Mouse (Mus musculus) adrenal gland, postnatal 4 days (tissue): Measurements from ENCODE around the gene Zfp784. TPM values are rescaled to one million over a fixed set of nuclear protein-coding genes. Genes with fewer than 3 reads are reported as not detected.
A peak's percentile ranks its signal among the peaks of the same experiment; 100 is the strongest.

ENCODE experiments used
- DNase-seq, 2 experiments: peaks; one replicate each; pipeline ENCODE4 v3.0.0; 2021 to 2022; ENCODE audit warnings: low spot score in 2 of 2, mixed read lengths in 2 of 2
- total RNA-seq, 2 experiments: library from RNA; stranded (reverse); gene quantifications; 2 replicates each; pipeline ENCODE4 v1.2.3; 2021

The Zfp784 gene
- total RNA-seq, 2 experiments from 2014 or later, result 7.0 to 7.1 TPM

DNA sequence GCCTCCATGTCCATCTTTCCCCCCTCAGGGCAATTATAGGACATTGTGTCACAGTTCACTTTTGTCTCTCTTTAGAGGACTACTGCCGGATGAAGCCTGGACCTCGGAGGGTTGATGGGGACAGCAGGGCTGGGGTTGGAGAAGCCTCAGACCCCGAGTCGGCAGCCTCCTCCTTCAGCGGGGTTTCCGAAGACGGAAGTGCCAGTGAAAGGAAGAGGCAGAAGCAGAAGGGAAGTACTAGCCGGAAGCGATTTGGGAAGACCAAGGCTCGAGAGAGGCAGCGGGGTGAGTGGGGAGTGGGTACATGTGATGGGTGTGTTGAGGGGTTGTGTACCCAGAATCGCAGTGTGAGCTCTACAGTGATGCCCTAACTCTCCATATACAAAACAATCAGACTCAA, 21.2 kb upstream of the Zfp784 start:
- no peak for DNase-seq

DNA sequence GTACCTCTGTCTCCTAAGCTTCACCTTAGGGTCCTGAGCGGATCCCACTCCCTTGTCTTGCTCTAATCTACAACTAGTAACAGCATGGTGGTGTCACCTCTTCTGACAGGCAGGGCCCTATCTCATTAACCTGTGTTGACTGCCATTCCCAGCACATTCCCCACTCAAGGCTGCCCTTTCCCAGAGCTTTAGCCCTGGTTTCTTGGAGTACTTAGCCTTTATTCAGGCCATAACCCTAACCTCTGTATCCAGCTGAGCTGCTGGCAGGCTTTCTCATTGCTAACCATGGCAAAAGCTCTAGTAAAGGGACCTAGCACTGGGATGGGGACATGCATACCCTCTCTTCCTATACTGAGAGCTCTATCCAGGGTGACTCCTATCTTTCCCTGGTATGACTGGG, 20.4 kb upstream of the Zfp784 start:
- DNase-seq, result no peak

DNA sequence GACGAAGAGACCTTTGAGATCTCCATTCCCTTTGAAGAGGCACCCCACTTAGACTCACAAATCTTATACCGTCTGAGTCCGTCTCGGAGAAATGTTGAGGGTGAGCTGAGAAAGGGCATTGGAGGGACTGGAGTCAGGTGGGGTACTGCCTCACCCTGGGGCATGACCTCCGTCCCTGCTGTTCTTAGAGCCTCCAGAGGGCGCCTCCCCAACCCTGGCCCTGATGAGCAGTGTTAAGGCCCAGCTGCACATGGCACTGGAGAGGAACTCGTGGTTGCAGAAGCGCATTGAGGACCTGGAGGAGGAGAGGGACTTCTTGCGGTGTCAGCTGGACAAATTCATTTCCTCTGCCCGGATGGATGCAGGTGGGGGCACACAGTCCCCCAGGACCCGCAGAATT, 19.6 kb upstream of the Zfp784 start:
- no peak for DNase-seq

DNA sequence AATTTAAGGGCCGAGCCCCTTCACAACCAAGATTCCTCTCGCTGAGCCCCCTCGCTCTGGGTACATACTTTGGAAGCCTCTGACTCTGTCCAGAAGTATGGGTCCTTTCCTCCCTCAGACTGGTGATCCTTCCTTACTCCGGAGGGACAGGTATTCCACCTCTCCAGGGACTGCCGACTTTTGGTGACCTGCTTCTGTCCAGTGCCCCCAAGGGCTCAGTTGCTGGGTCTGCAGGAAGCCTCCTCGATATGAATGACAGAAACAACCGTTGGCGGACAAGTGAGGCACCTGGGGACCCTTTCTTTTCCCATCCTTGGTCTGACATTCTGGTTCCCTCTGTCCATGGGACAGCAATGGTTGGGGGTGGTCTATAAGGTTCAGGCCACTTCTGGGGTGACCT, 19.1 kb upstream of the Zfp784 start:
- no peak for DNase-seq

DNA sequence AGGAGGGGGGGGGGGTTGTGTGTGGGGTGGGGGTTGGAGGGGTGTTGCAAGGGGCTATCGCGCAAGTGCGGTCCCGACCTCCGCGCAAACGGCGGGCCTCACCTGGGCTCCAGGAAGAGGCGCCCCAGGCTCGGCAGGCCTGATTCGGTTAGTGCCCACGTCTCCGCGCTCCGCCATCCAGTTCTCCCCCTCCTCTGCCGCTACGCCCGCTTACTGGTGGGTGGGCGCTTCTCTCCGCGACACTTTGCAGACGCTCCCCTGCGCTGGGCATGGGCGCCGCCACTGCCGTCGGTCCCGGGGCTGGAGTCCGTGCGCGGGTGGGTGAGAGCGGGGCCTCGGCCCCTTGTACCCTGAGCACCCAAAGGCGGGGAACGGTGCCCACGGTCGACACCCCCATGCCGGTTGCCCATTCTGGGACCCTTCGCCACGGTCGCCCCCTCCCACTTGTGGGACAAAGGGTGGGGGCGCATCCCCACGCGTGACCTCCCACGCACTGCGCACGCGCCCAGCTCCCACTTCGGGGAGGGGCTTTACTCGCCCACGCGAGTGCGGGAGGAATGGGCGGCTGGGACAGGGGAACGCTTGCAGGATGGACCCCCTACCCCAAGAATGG, 18.5 kb upstream of the Zfp784 start:
- DNase-seq, result no peak

DNA sequence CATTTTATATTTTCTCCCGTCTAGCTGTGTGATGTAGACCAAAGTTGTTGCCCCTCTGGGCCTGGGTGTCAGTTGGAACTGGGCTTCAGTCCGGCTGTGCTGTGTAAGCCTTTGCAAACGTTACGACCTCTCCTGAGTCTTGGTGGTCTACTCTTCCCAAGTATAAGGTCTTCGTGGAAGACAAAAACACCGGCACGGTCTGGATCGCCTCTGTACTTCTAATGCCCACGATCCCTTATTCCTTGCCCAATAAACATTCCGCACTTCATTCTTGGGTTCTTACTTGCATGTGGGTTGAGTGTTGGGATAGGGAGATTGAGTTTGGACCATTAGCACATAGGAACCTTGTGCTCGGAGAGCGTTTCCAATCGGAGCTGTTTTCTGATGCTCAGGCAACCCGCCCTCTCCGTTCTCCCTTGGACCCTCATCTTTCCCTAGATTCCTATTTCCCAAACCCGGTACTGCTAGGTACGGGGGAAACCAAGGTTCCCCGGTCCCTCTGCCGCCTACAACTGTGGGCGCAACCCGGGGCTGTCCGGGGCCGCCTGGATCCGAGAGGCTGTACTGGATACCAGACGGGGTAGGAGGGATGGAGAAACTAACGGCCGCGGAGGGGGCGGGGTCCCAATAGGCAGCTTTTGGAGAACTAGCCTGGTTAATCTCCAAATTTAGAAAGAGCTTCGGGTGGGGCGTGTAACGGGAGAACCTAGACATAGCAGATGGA, 15.4 kb upstream of the Zfp784 start:
- no peak for DNase-seq

DNA sequence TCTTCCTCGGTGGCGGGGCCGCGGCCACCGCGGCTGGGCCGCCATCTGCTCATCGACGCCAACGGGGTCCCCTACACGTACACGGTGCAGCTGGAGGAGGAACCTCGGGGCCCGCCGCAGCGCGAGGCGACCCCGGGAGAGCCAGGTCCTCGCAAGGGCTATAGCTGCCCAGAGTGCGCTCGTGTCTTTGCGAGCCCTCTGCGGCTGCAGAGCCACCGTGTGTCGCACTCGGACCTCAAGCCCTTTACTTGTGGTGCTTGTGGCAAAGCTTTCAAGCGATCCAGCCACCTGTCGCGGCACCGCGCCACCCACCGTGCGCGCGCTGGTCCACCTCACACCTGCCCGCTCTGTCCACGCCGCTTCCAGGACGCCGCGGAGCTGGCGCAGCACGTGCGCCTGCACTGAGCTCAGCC, 14.7 kb upstream of the Zfp784 start:
- no peak for DNase-seq

DNA sequence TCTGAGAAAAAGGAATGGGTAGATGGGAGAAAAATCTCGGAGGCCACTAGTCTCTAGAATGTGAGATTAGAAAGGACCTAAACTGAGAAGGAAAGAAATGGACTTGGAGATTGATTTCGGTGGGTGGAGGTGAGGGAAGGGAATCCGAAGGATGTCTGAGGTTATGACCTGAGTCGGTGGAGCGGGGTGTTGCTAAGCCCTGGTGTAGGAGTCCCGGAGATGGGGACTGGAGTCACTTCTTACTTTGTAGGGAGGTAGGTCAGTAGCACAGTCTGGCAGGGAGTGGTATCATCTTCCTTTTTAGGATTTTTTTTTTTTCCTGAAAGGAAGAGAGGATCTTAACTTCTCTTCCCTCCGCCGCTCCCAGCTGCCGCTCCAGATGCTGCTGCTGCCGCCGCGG, 14.2 kb upstream of the Zfp784 start:
- DNase-seq, result no peak

DNA sequence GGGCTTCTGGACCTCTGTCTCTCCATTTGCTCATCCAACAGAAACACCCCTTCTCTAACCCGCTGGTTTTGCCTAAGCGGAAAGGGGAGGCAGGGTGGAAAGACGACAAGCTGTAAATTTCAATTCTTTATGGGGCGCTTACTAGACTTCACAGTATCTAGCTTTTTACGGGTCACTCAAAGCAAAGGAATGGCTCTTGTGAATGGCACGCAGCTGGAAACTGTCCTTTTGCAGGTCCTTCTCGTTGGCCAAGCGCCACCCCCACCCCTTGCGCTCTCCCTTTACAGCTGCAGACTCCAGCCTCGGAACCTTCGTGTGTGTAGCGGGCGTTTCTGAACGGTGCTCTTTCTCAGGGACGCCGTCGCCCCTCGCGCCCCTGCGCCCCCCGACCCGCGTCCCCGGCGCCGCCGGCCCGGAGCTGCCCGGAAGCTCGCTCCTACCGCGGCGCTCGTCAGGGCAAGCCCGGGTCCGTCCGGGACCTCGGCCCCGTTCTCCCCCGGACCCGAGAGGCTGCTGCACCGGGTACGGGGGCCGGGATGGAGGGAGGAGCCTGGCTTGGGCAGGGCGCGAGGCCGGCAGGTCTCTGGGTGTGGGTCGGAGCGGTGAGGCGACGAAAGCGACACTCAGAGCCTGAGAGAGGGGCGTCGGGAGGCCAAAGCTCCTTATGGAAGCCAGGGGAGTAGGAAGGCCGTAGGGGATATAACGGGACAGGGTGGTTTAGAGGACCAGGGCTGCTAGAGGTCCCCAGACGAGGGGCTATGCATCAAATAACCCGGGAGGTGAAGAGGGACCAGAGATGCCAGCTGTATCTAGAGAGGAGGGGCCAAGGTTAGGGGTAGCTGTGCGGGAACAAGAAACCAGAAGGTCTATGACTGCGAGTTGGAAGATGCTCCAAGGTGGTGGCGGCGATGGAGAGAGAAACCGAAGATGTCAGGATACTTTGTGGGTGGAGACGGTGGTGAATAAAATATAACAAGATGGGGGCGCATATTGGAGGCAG, 13.2 kb upstream of the Zfp784 start, which contains the start of gene Zfp580:
Zfp580 (plus strand) TSS at position 346 of the 1,000 bp plus-strand sequence.
- DNase-seq, result peak; percentile 57 to 74

DNA sequence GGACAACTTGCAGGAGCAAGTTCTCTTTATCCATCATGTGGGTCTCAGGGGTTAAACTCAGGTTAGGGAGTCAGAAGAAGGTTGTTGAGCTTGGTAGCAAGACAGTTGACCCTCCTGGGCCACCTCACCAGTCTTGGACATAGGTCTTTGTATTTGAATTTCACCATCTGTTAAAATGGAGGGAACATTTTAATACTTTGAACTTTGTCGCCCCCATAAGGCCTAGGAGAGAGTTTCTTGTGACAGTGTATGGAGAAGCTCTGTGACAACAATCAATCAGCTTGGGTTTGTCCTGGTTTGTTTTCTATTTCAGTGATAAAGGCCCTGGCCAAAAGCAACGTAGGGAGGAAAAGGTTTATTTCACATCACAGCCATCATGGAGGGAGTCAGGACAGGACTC, 9.1 kb upstream of the Zfp784 start:
- DNase-seq, result no peak

DNA sequence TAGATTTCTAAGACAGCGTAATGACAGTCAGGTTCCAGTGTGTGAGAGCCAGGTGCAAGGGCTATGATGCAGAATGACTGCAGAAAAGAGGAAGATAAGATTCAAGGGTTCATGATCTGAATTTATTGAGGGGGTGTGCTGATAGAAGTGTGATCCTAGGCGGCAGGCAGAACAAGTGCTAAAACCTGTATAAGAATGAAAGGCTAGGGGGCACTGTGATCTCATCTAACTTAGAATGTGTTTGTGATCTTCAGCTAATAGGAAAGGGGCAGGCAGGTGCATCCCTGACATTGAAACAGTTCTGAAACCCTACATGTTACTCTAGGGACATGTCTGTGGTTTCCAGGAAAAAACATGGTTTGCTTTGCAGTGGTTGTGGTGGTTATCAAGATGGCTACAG, 7.9 kb upstream of the Zfp784 start:
- no peak for DNase-seq

DNA sequence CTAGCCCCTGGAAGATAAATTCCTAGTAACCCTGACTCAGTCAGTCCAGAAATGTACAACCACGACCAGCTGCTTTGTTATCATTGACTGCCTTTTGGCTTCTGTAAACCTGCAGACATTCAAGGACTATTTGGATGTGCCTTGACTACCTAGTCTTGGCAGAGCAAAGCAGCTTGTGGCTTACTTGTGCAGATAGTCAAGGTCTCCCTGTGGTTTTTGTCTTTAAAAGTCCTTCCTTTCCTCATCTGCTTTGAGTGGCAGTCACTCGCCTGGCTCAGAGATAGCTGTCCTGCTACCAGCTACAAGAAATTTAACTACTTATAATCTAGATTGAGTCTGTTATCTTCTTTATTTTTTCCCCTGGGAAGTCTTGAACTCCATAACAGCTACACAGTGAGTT, 6.7 kb upstream of the Zfp784 start:
- DNase-seq, result no peak

DNA sequence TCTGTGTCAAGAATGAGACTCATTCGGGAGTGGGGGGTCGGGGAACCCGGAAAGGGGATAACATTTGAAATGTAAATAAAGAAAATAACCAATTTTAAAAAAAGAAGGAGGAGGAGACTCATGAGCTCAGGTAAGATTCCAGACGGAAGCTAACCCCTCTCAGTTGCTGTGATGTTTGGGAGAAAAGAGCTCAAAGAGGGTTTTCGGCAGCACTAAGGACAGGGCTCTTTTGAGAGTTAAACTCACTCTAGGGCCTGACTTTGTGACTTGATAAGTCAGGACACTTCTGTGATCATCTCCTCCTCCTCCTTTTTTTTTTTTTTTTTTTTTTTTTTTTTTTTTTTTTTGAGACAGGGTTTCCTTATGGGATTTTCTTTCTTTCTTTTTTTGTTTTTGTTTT, 694 bp upstream of the Zfp784 start:
- DNase-seq, result no peak

DNA sequence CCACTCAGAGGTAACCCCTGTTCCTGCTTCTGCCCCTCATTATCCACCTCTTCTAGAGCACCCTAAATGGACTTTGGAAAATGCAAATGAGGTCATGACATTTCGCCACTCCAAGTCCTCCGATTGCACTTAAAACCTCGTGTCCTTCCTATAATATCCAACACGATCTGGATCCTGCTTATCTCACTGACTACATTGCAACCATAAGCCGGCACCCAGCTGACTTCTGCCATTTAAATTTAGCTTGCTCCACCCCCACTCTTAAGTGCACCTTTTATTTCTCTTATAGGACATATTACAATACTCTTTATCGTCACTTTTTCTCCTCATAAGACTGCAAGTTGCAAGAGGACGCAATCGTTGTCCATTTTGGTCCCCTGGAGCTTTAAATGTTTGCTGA, 779 bp downstream of the Zfp784 start:
- no peak for DNase-seq

DNA sequence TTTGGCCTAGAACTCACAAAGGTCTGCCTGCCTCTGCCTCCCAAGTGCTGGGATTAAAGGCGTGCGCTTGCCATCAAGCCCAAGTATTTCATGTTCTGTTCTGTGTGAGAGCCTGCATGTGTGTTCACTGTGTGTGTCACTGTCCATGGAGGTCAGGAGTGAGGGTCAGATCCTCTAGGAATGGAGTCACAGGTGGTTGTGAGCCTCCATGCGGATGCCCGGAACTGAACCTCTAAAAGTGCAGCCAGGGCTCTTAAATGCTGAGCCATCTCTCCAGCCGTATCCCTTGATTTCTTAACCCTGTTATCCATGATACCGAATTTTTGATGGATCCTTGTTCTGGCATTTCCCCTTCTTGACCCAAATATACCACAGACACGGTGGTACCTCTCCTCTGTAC, 1.2 kb downstream of the Zfp784 start:
- no peak for DNase-seq

DNA sequence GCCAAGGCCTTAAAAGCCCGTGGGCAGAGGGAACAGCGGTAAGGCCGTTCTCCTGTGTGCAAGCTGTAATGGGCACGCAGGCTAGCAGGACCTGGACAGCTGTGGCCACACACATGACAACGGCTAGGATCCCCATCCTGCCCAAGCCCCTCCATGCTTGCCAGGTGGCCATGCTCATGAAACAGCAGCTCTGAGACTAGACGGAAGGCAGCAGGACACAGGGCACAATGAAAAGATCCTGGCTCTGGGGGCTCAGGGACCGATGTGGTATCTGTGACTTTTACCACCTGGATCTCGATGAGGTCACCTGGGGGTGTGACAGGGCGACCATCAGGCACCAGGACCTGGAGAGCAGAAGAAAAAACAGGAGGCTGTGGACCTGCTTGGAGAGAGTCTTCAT, 2.1 kb downstream of the Zfp784 start:
- no peak for DNase-seq

DNA sequence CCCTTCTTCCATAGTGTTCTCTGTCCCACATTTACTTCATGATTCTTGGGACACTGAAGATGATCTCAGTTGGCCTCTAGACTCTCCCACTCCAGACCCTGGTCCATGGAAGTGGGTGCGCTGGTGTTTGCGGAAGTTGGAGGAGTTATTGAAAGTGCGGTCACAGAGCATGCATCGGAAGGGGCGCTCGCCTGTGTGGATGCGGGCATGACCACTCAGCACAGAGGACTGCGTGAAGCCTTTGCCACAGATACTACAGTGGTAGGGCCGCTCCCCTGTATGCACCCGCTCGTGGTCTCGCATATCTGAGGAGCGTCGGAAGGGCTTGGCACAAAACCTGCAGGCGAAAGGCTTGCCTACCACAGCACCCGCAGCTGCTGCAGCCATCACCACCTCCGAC, 2.6 kb downstream of the Zfp784 start:
- DNase-seq, result no peak

DNA sequence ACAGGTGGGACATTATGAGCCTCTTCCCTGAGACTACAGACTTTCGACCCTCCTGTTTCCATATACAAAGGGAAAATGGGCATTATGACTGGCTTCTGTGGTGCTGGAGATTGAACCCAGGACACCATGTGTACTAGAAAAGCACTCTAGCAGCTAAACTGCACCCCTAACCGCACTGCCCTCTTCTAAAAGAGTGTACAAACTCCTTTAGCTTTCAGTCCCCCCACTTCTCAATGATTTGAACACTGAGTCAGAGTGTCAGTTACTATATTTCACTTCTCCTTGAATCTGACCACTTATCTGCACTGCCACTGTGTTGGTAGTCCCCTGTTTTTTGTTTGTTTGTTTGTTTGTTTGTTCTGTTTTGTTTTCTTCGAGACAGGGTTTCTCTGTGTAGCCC, 4.4 kb downstream of the Zfp784 start, which contains the start of gene 4632433K11Rik:
4632433K11Rik (plus strand) TSS at position 301 of the 400 bp plus-strand sequence.
- no peak for DNase-seq

DNA sequence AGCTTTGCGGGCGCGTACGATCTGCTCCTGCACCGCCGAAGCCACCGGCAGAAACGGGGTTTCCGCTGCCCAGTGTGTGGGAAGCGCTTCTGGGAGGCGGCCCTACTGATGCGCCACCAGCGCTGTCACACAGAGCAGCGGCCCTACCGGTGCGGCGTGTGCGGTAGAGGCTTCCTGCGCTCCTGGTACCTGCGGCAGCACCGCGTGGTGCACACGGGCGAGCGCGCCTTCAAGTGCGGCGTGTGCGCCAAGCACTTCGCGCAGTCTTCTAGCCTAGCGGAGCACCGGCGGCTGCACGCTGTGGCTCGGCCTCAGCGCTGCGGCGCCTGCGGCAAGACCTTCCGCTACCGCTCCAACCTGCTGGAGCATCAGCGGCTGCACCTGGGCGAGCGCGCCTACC, 6.8 kb downstream of the Zfp784 start:
- DNase-seq, result no peak

DNA sequence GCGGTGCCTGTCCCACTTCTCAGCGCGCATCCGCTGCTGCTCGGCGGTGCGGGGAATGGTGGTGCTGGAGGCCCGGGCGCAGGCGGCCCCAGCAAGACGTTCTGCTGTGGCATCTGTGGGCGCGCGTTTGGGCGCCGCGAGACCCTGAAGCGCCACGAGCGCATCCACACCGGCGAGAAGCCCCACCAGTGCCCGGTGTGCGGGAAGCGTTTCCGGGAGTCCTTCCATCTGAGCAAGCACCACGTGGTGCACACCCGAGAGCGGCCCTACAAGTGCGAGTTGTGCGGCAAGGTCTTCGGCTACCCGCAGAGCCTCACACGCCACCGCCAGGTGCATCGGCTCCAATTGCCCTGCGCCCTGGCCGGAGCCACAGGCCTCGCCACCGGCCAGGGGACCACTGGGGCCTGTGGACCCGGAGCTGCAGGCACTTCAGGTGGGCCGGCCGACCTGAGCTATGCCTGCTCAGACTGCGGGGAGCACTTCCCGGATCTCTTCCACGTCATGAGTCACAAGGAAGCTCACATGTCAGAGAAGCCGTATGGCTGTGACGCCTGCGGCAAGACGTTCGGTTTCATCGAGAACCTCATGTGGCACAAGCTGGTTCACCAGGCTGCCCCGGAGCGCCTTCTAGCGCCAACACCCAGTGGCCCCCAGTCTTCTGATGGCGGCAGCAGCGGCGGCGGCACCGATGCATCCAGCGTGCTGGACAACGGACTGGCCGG, 7.5 kb downstream of the Zfp784 start:
- DNase-seq, result no peak

DNA sequence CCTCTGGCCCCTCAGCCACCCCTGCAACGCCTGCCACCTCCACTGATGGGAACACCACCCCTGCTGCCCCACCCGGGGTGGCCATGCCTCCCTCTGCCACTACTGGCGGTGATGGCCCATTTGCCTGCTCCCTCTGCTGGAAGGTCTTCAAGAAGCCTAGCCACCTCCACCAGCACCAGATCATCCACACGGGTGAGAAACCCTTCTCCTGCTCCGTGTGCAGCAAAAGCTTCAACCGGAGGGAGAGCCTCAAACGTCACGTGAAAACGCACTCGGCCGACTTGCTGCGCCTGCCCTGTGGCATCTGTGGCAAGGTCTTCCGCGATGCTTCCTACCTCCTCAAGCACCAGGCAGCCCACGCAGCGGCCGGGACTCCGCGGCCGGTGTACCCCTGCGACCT, 8.3 kb downstream of the Zfp784 start:
- DNase-seq, result no peak
